In genomic region chr10:127555703-127556102, GRCm38 (mm10) we compare ENCODE assay signal across 9 mouse cellular contexts. TPM values are rescaled to one million over a fixed set of nuclear protein-coding genes. Genes with fewer than 3 reads are reported as not detected.
DNase-seq lines count a peak whose midpoint lies in the region; ATAC-seq lines count a peak whose summit lies in the region.
"Had no signal": no experiment of that assay in that cellular context is flagged by ENCODE, and none has a peak within 500 bp of the region (broad histone marks: within the 10 kb centered on the region; RNA-seq: fewer than 3 reads in every experiment).

No protein-coding gene starts in this region.

- no peak overlapping the region for H3K9ac ChIP-seq in midbrain, embryonic 15.5 days
- no peak overlapping the region for H3K9ac ChIP-seq in neural tube, embryonic 15.5 days (replicated peaks)
- H3K9ac ChIP-seq: heart, embryonic 13.5 days had no signal

- peak; percentile 51 for DNase-seq in adrenal gland, postnatal 14 days
- DNase-seq in adrenal gland, postnatal 10 days: no peak
- peak; percentile 49 for DNase-seq in midbrain, embryonic 10.5 days (ENCODE audit: low spot score)
- peak; percentile 42 for DNase-seq in induced T-regulatory cell, adult 2 months (ENCODE audit: low read depth)
- no peak for DNase-seq in adrenal gland, adult 2 months
- no peak for DNase-seq in layer of hippocampus, adult 18-20 months (ENCODE audit: low spot score in 2 of 2)

- no peak overlapping the region for H3K27ac ChIP-seq in midbrain, embryonic 10.5 days (replicated peaks)
- H3K27ac ChIP-seq in midbrain, embryonic 15.5 days: no peak overlapping the region
- no peak overlapping the region for H3K27ac ChIP-seq in neural tube, embryonic 15.5 days (replicated peaks)
- H3K27ac ChIP-seq: heart, embryonic 13.5 days had no signal

- peaks cover 6% of the 10 kb centered on the region; the same call in 1 of the 2 replicates for H3K9me3 ChIP-seq in midbrain, embryonic 10.5 days (replicated peaks)
- H3K9me3 ChIP-seq in midbrain, embryonic 15.5 days: no peaks in the 10 kb centered on the region
- H3K9me3 ChIP-seq in neural tube, embryonic 15.5 days (replicated peaks): no peaks in the 10 kb centered on the region
- H3K9me3 ChIP-seq: heart, embryonic 13.5 days had no signal

- no peaks in the 10 kb centered on the region for H3K4me1 ChIP-seq in midbrain, embryonic 10.5 days
- H3K4me1 ChIP-seq in midbrain, embryonic 15.5 days: no peaks in the 10 kb centered on the region
- no peaks in the 10 kb centered on the region for H3K4me1 ChIP-seq in neural tube, embryonic 15.5 days
- H3K4me1 ChIP-seq: heart, embryonic 13.5 days had no signal

- H3K36me3 ChIP-seq in midbrain, embryonic 10.5 days: peaks cover 100% of the 10 kb centered on the region
- peaks cover 91% of the 10 kb centered on the region for H3K36me3 ChIP-seq in midbrain, embryonic 15.5 days (replicated peaks)
- peaks cover 98% of the 10 kb centered on the region for H3K36me3 ChIP-seq in neural tube, embryonic 15.5 days

- no peak overlapping the region for H3K4me3 ChIP-seq in midbrain, embryonic 10.5 days
- H3K4me3 ChIP-seq in midbrain, embryonic 15.5 days: no peak overlapping the region
- no peak overlapping the region for H3K4me3 ChIP-seq in neural tube, embryonic 15.5 days (replicated peaks)
- H3K4me3 ChIP-seq: heart, embryonic 13.5 days had no signal

- 66% methylated on average over 18 of the region's 18 CpGs for WGBS in midbrain, embryonic 10.5 days
- WGBS in midbrain, embryonic 15.5 days: 55% methylated on average over 18 of the region's 18 CpGs
- WGBS in neural tube, embryonic 15.5 days: 59% methylated on average over 18 of the region's 18 CpGs

- H3K4me2 ChIP-seq in midbrain, embryonic 15.5 days: no peak overlapping the region
- no peak overlapping the region for H3K4me2 ChIP-seq in neural tube, embryonic 15.5 days
- H3K4me2 ChIP-seq: heart, embryonic 13.5 days had no signal

- ATAC-seq in midbrain, embryonic 15.5 days (replicated peaks): no peak
- 0 out of 2 replicates have a peak, but pooled peaks have one; percentile 11 for ATAC-seq in neural tube, embryonic 15.5 days (ENCODE audit: low FRiP score)

- H3K27me3 ChIP-seq in midbrain, embryonic 10.5 days (ENCODE audit: low read depth, poor library complexity, severe bottlenecking): no peaks in the 10 kb centered on the region
- no peaks in the 10 kb centered on the region for H3K27me3 ChIP-seq in midbrain, embryonic 15.5 days (replicated peaks)
- no peaks in the 10 kb centered on the region for H3K27me3 ChIP-seq in neural tube, embryonic 15.5 days (replicated peaks)
- H3K27me3 ChIP-seq: heart, embryonic 13.5 days had no signal

RNA-seq across cellular contexts. Expression of gene Nxph4, which starts 21.3 kb away (rescaled TPM):
- total RNA-seq in adrenal gland, postnatal 14 days (2021): 7.4 and 8.0 TPM in 2 replicates
- 1 to 10 TPM; 5.3 TPM for total RNA-seq in adrenal gland, postnatal 10 days (2021)
- polyA plus RNA-seq in midbrain, embryonic 10.5 days (2016; fragmentation: Nextera tagmentation; extraction: Ambion mirVana): 19.4 and 27.2 TPM in 2 replicates
- polyA plus RNA-seq in midbrain, embryonic 15.5 days (2015; fragmentation: Nextera tagmentation; extraction: Ambion mirVana): 93.7 and 114 TPM in 2 replicates
- polyA plus RNA-seq in neural tube, embryonic 15.5 days (2015; fragmentation: Nextera tagmentation; extraction: Ambion mirVana): 80.4 and 102 TPM in 2 replicates
- total RNA-seq in adrenal gland, adult 2 months (2021): 10 to 100 TPM in 1 of 2 experiments, 1 to 10 TPM in 1; 5.0 to 11.7 TPM
- 7.4 and 7.8 TPM in 2 replicates for polyA plus RNA-seq in adrenal gland, adult 2 months (2012; rRNA removed)
- 1 to 10 TPM; 1.2 to 1.3 TPM for total RNA-seq in layer of hippocampus, adult 18-20 months (2021)

RNA-seq across cellular contexts. Expression of gene Shmt2, which starts 33.5 kb away (rescaled TPM):
- total RNA-seq in adrenal gland, postnatal 14 days (2021): 50.9 and 57.3 TPM in 2 replicates
- total RNA-seq in adrenal gland, postnatal 10 days (2021): 10 to 100 TPM; 56.1 to 57.7 TPM
- 107 and 121 TPM in 2 replicates for polyA plus RNA-seq in midbrain, embryonic 10.5 days (2016; fragmentation: Nextera tagmentation; extraction: Ambion mirVana)
- polyA plus RNA-seq in midbrain, embryonic 15.5 days (2015; fragmentation: Nextera tagmentation; extraction: Ambion mirVana): 49.4 and 50.7 TPM in 2 replicates
- polyA plus RNA-seq in neural tube, embryonic 15.5 days (2015; fragmentation: Nextera tagmentation; extraction: Ambion mirVana): 50.4 and 69.9 TPM in 2 replicates
- 10 to 100 TPM; 43.3 to 48.8 TPM for total RNA-seq in adrenal gland, adult 2 months (2021)
- polyA plus RNA-seq in adrenal gland, adult 2 months (2012; rRNA removed): 84.2 and 106 TPM in 2 replicates
- 10 to 100 TPM; 24.2 to 25.3 TPM for total RNA-seq in layer of hippocampus, adult 18-20 months (2021)

RNA-seq across cellular contexts. Expression of gene Ndufa4l2, which starts 40.9 kb away (rescaled TPM):
- 53.5 and 55.7 TPM in 2 replicates for total RNA-seq in adrenal gland, postnatal 14 days (2021)
- total RNA-seq in adrenal gland, postnatal 10 days (2021): 10 to 100 TPM; 49.3 to 56.4 TPM
- polyA plus RNA-seq in midbrain, embryonic 10.5 days (2016; fragmentation: Nextera tagmentation; extraction: Ambion mirVana): 5.2 and 5.8 TPM in 2 replicates
- 22.1 and 23.1 TPM in 2 replicates for polyA plus RNA-seq in midbrain, embryonic 15.5 days (2015; fragmentation: Nextera tagmentation; extraction: Ambion mirVana)
- polyA plus RNA-seq in neural tube, embryonic 15.5 days (2015; fragmentation: Nextera tagmentation; extraction: Ambion mirVana): 17.8 and 22.5 TPM in 2 replicates
- 10 to 100 TPM; 45.8 to 53.5 TPM for total RNA-seq in adrenal gland, adult 2 months (2021)
- polyA plus RNA-seq in adrenal gland, adult 2 months (2012; rRNA removed): 86.0 and 107 TPM in 2 replicates
- 1 to 10 TPM; 3.6 to 3.8 TPM for total RNA-seq in layer of hippocampus, adult 18-20 months (2021)

RNA-seq across cellular contexts. Expression of gene Stac3, which starts 54.2 kb away (rescaled TPM):
- 1.7 and 2.7 TPM in 2 replicates for total RNA-seq in adrenal gland, postnatal 14 days (2021)
- 10 to 100 TPM in 1 of 2 experiments, 1 to 10 TPM in 1; 5.2 to 16.9 TPM for total RNA-seq in adrenal gland, postnatal 10 days (2021)
- polyA plus RNA-seq in midbrain, embryonic 10.5 days (2016; fragmentation: Nextera tagmentation; extraction: Ambion mirVana): 0.52 and 0.62 TPM in 2 replicates
- 1.4 and 2.4 TPM in 2 replicates for polyA plus RNA-seq in midbrain, embryonic 15.5 days (2015; fragmentation: Nextera tagmentation; extraction: Ambion mirVana)
- polyA plus RNA-seq in neural tube, embryonic 15.5 days (2015; fragmentation: Nextera tagmentation; extraction: Ambion mirVana): 1.9 and 2.9 TPM in 2 replicates
- total RNA-seq in adrenal gland, adult 2 months (2021): 1 to 10 TPM in 1 of 2 experiments, under 1 TPM in 1; 0.93 to 1.8 TPM
- polyA plus RNA-seq in adrenal gland, adult 2 months (2012; rRNA removed): 1.5 and 2.5 TPM in 2 replicates
- total RNA-seq in layer of hippocampus, adult 18-20 months (2021): 1 to 10 TPM; 2.4 to 3.5 TPM

Comparison
In these comparisons a context has a peak if more than half of its experiments do, and no peak if none do; other contexts are left out.
1. DNase-seq: peak in adrenal gland, postnatal 14 days (single experiment), midbrain, embryonic 10.5 days (single experiment) and induced T-regulatory cell, adult 2 months (single experiment); none in adrenal gland, postnatal 10 days (single experiment), adrenal gland, adult 2 months (single experiment) and layer of hippocampus, adult 18-20 months (0 of 2).
2. RNA of gene Ndufa4l2, which starts 40.9 kb away (total RNA-seq): 49.3 to 56.4 TPM in adrenal gland, postnatal 10 days, 53.5 to 55.7 TPM in adrenal gland, postnatal 14 days and 45.8 to 53.5 TPM in adrenal gland, adult 2 months; 3.6 to 3.8 TPM in layer of hippocampus, adult 18-20 months; every median in the first group is over 4 times any median in the second.